Mouse (Mus musculus) spleen, adult 10 weeks (tissue): ENCODE results near the gene 4933430I17Rik. TPM values are rescaled to one million over a fixed set of nuclear protein-coding genes. Genes with fewer than 3 reads are reported as not detected.

ENCODE experiments used
- polyA plus RNA-seq: library from polyadenylated mRNA; stranded (reverse); fragments of 350-450 nt; fragmentation: Illumina TruSeq; extraction: RNeasy Lipid Tissue Mini Kit (QIAGEN cat#74804); gene quantifications from one replicate; pipeline ENCODE4 v1.2.3, GENCODE M21; 2015; ENCODE audit warnings: low replicate concordance; ENCODE audit not compliant: insufficient read depth

Gene 4933430I17Rik
- 0.59 TPM for polyA plus RNA-seq

DNA sequence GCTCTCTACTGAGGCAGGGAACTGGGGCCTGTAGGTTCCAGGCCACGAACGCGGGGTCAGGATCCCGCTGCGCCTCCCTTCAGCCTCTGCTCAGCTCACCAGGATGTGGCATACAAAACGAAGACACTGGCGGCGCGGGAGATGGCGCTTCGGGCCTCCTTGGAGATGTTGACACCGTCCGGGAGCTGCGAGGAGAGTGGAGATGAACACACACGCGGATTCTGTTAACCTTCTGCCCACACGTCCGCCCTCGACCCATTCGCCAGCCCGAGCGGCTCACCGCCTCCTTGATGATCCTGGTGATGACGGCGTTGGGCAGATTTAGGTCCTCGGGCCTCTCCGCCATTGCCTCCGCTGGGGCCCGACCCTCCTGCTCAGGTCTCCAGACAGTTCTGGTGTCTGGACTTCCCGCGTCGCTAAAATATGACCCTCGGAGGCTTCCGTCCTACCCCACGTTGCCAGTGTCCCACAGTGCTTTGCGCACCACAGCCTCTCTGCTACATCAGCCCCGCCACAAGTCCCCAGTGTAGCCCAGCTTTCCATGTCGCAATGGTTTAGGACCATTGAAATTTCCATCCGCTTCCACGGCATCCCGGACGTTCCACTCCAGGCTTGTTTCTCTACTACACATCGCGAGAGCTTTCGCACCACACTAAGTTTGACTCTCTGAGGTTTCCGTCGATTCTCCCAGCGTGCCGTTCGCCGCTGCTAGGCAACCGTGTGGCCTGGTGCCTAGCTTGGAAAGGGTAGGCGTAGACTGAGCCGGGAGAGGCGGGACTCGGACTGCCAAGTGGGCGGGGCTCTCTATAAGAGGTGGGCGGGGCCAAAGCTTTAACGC, at the start of gene 4933430I17Rik, which contains the start of gene Pole3:
4933430I17Rik (plus strand) TSS at position 719 of the 838 bp plus-strand sequence.
Pole3 (minus strand) TSS at position 418 of the 838 bp plus-strand sequence.

DNA sequence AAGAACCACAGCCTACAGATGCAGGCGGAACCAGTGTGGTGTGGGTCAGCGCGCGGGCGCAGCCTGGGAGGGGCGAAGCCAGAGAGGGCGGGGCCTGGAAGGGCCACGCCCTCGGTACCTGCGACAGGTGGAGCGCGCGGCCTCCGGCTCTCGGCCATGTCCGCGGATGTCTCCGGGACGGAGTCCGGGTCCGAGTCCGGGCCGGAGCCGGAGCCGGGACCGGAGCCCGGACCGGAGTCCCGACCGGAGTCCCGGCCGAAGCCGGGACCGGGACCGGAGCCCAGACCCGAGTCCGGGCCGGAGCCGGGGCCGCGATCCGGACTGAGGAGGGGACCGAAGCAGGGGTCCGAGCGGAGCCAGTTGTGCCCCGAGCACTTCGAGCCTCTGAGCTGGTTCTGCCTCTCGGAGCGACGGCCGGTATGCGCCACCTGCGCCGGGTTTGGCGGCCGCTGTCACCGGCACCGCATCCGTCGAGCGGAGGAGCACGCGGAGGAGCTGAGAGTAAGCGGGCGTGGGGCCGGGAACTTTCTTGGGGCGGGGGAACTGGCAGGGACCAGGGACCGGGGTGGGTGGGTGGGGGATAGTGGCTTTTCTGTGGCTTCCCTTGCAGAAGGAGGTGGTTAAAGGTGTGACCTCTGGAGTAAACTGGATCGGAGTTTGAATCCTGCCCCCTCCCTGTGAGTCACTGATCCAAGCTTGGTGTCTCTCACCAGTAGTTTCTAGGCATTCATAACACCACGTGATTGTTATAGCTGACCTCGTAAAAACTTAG, 45.0 kb upstream of the 4933430I17Rik start, which contains the start of gene Bspry:
Bspry (plus strand) TSS at position 117 of the 772 bp plus-strand sequence.

DNA sequence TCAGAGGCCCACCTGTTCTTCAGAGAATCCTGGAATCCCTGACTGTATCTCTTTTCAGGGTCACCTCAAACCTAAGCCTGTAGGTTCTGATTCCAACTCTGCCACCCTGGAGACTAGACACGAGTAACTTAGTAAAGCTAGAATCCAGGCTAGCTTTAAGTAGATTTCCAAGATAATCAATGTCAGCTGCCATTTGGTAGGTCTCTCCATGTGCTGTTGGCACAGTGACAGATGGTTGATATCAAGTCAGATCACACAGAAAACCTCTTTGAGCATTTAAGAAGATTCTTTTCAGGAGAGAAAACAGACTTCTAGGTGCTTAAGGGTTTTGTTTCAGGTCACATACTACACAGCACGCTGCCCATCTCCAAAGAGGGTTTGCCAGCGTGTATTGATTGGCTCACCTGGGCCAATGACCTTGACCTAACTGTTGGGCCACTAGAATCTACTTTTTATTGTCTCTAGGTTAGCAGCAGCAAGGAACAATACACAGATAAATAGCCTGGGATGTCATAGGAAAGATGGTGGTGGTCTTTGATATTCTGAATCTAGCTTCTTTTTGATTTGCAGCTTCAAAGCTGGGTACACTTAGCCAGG, 21.7 kb upstream of the 4933430I17Rik start, which contains the start of gene Hdhd3:
Hdhd3 (minus strand) TSS at position 94 of the 597 bp plus-strand sequence.

DNA sequence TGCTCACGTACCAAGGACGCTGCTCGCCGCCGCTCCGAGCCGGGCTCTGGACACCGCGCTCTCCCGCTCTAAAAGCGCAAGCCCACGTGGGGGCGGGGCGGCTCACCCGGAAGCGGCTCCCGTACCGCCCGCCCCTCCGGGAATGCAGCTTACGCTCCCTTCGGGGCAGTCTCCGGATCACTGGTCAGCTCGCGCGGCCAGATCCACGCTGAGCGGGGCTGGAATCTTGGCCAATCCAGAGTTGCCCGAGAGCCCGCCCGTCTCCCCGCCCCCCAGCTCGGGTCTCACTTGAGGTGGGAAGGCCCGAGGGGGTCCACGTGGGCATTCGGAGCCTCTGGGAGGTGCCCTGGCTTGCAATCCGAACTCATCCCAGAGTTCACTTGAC, 5.3 kb upstream of the 4933430I17Rik start, which contains the start of gene Alad:
Alad (minus strand) TSS at position 70 of the 385 bp plus-strand sequence.

DNA sequence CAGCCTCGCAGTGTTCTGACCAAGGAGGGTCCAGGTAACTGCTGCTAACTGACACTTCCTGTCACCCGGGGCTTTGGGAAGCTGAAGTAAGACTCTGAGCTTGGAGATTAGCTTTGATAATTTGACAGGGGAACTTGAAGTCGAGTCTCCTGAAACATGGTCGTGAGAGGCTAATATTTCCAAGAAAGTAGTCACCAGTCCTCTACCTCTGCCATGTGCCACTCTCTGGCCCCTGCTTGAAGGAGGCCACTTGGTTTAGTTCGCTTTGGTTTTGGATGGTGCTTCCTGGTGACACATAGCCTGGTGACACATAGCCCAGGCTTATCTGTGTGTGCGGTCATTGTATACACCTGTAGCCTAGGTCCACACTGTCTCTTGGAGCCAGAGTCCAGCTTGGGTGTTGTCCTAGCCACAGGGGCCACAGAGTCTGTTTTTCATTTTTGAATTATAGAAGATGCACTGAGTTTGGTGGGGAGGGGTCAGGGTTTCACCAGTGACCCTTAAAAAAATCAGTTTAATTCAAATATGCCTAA, 34.7 kb downstream of the 4933430I17Rik start, which contains the start of gene Rgs3:
Rgs3 (plus strand) TSS at position 51 of the 533 bp plus-strand sequence.

Other genes starting within 250 kb of the 4933430I17Rik start
- 51.8 TPM for gene Fkbp15, start 164.8 kb upstream of the 4933430I17Rik start, polyA plus RNA-seq
- 23.6 TPM for gene Slc31a1, start 164.6 kb upstream of the 4933430I17Rik start, polyA plus RNA-seq
- gene Cdc26, start 116.7 kb upstream of the 4933430I17Rik start, polyA plus RNA-seq: 81.9 TPM
- gene Prpf4, start 116.6 kb upstream of the 4933430I17Rik start, polyA plus RNA-seq: 19.2 TPM
- gene Rnf183, start 90.1 kb upstream of the 4933430I17Rik start, polyA plus RNA-seq: not detected
- gene Wdr31, start 54.5 kb upstream of the 4933430I17Rik start, polyA plus RNA-seq: 0.55 TPM
- 0.80 TPM for gene Bspry, start 45.3 kb upstream of the 4933430I17Rik start, polyA plus RNA-seq
- gene Hdhd3, start 21.9 kb upstream of the 4933430I17Rik start, polyA plus RNA-seq: 0.26 TPM
- 10.1 TPM for gene Alad, start 5.5 kb upstream of the 4933430I17Rik start, polyA plus RNA-seq
- 38.6 TPM for gene Pole3, start 301 bp upstream of the 4933430I17Rik start, polyA plus RNA-seq
- 42.9 TPM for gene Rgs3, start 34.5 kb downstream of the 4933430I17Rik start, polyA plus RNA-seq